Mouse (Mus musculus): ENCODE results near the gene Ugt1a8. TPM values are rescaled to one million over a fixed set of nuclear protein-coding genes. Genes with fewer than 3 reads are reported as not detected.
A peak's percentile ranks its signal among the peaks of the same experiment; 100 is the strongest.

Gene Ugt1a8
- total and polyA plus RNA-seq, 3 experiments: not detected

DNA sequence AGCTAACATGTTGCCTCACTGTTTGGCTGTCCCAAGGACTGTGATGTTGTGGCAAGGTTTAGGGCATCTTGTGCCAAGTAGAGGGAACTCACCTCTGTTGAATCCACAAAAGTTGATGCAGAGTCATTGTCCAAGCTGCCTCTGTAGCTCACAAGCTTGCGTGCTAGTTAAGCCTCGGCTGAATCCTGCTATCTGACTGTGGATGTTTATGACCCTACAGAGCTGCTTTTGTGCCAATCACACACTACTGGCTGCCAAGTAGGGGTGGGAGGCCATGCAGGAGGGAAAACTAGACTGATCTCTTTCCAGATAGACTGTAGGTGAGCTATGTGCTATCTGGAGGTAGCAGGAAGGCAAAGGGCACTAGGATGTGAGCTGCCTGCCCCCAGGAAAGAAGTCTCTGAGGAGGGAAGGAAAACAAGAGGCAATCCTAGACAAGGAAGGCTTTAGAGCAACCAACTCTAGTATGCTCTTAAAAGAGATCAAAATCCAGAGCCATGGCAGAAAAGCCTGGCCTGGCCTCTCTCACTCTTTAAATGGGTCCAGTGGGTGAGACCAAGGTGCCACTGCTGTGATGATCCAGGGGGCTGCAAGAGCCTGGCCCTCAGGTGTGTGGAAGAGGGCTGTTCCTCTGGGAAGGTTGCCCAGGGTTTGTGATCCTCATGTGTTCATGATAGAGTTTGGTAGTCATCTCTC, 126.3 kb downstream of the Ugt1a8 start:
- Histone ChIP-seq H3K79me2 (replicated peaks; ENCODE audit: control insufficient read depth, insufficient read depth, low read length) (no peaks in the 10 kb centered on the region), H3K27ac (no peak overlapping the region), H3K9ac (ENCODE audit: low read depth, low read length) (no peak overlapping the region), H3K36me3 (ENCODE audit: control insufficient read depth, insufficient read depth, low read length) (no peaks in the 10 kb centered on the region), H3K27me3 (ENCODE audit: control insufficient read depth, insufficient read depth, low read length) (no peaks in the 10 kb centered on the region), H3K4me1 (ENCODE audit: control insufficient read depth, insufficient read depth, low read length) (no peaks in the 10 kb centered on the region), H3K4me3 (no peak overlapping the region)
- TF ChIP-seq CTCF (IDR thresholded peaks at IDR 0.05) (no peak), POLR2A (IDR thresholded peaks at IDR 0.05; ENCODE audit: insufficient read depth, low read depth, low read length) (no peak), EP300 (IDR thresholded peaks at IDR 0.05; ENCODE audit: insufficient read depth, low read depth, low read length) (no peak)
- DNase-seq: peak in 1 of 2 experiments; percentile 22
- intact Hi-C loops (cut with DNase I): no loop called here
- WGBS: 60% methylated on average over 2 of the region's 2 CpGs

DNA sequence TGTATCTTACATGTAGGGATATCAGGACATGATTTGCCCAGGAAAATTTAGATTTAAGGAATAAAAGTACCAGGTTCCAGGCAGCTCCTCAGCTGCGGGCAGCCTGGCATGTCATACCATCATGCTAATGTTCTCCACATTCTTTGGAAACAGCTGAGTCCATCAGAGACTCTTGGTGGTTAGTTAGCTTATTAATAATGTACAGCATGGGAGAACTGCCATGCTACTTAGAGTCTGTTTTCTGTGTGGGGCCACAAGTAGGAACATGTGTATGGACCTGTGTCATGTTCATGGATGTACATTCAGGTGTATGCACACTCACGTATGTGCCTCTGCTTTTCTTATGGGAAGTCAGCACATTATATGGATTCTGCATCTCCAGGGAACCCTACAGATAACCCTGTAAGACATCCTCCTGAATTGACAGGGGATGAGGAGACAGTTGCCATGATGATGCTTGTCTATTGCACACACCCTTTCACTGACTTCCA, 126.9 kb downstream of the Ugt1a8 start:
- H3K4me3 ChIP-seq: no peak overlapping the region
- H3K27ac ChIP-seq: no peak overlapping the region
- intact Hi-C loops (cut with DNase I): no loop called here
- H3K4me1 ChIP-seq (ENCODE audit: control insufficient read depth, insufficient read depth, low read length): no peaks in the 10 kb centered on the region
- no peaks in the 10 kb centered on the region for H3K79me2 ChIP-seq (replicated peaks; ENCODE audit: control insufficient read depth, insufficient read depth, low read length)
- no peak for DNase-seq
- TF ChIP-seq EP300 (IDR thresholded peaks at IDR 0.05; ENCODE audit: insufficient read depth, low read depth, low read length): no peak
- no peak for TF ChIP-seq POLR2A (IDR thresholded peaks at IDR 0.05; ENCODE audit: insufficient read depth, low read depth, low read length)
- TF ChIP-seq CTCF (IDR thresholded peaks at IDR 0.05): no peak
- no peaks in the 10 kb centered on the region for H3K36me3 ChIP-seq (ENCODE audit: control insufficient read depth, insufficient read depth, low read length)
- no peaks in the 10 kb centered on the region for H3K27me3 ChIP-seq (ENCODE audit: control insufficient read depth, insufficient read depth, low read length)
- H3K9ac ChIP-seq (ENCODE audit: low read depth, low read length): no peak overlapping the region
- 68% methylated on average over 2 of the region's 2 CpGs for WGBS

DNA sequence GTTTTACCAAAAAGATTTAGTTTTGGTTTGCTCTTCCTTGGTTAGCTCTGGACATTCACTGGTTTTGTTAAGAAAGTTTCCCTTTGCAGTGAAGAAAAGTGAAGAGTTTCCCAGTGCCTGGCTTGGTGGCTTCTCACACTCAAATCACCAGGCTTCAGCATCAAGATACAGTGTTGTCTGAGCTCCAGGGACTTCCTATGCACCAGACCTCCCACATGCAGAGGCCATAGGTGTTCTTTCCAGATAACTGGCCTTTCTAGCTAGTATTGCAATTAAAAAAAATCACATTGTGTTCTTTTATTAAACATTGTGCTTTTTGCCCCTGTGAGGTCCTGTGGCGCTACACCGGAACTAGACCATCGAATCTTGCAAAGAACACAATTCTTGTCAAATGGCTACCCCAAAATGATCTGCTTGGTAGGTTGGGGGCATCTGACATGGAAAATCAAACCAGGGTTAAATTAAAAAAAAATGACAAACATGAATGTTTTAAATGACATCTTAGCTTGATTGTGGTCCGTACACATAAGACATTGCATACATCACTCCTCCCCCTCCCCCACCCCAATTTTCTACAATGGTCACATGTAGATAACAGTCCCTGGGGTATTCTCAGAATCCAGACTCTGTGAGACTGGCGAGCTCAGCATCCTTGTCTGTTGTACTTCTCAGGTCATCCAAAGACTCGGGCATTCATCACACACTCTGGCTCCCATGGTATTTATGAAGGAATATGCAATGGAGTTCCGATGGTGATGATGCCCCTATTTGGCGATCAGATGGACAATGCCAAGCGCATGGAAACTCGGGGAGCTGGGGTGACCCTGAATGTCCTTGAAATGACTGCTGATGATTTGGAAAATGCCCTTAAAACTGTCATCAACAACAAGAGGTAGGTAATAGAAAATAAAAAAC, 128.1 kb downstream of the Ugt1a8 start:
- H3K9ac ChIP-seq (ENCODE audit: low read depth, low read length): no peak overlapping the region
- 61% methylated on average over 10 of the region's 10 CpGs for WGBS
- no peak overlapping the region for H3K27ac ChIP-seq

DNA sequence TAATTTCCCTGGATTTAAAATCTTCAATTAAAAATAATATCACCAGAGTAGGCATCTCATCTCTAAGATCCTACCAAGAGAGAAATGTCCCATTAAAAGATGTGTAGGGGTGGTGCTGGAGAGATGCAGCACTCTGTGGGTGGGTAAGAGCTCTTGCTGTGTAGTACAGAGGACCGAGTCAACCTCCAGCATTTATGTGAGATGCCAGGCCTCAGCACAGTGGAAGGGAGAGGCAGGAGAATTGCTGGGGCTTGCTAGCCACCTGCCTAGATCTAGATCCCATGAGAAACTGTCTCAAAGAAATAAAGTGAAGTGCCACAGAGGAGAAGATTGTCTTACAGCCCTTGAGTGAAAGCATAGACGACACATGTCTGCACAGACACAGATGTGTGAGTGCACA, 128.9 kb downstream of the Ugt1a8 start:
- Histone ChIP-seq H3K4me3 (no peak overlapping the region), H3K79me2 (replicated peaks; ENCODE audit: control insufficient read depth, insufficient read depth, low read length) (no peaks in the 10 kb centered on the region), H3K36me3 (ENCODE audit: control insufficient read depth, insufficient read depth, low read length) (no peaks in the 10 kb centered on the region), H3K9ac (ENCODE audit: low read depth, low read length) (no peak overlapping the region), H3K4me1 (ENCODE audit: control insufficient read depth, insufficient read depth, low read length) (no peaks in the 10 kb centered on the region), H3K27me3 (ENCODE audit: control insufficient read depth, insufficient read depth, low read length) (no peaks in the 10 kb centered on the region), H3K27ac (no peak overlapping the region)
- intact Hi-C loops (cut with DNase I): no loop called here
- DNase-seq: no peak
- TF ChIP-seq POLR2A (IDR thresholded peaks at IDR 0.05; ENCODE audit: insufficient read depth, low read depth, low read length) (no peak), CTCF (IDR thresholded peaks at IDR 0.05) (no peak)
- WGBS: 49% methylated on average over 2 of the region's 2 CpGs

More for the DNA sequence above, 128.1 kb downstream of the Ugt1a8 start:
- no peaks in the 10 kb centered on the region for H3K27me3 ChIP-seq (ENCODE audit: control insufficient read depth, insufficient read depth, low read length)
- TF ChIP-seq CTCF (IDR thresholded peaks at IDR 0.05) (no peak), EP300 (IDR thresholded peaks at IDR 0.05; ENCODE audit: insufficient read depth, low read depth, low read length) (no peak), POLR2A (IDR thresholded peaks at IDR 0.05; ENCODE audit: insufficient read depth, low read depth, low read length) (no peak)
- intact Hi-C loops (cut with DNase I): no loop called here
- H3K36me3 ChIP-seq (ENCODE audit: control insufficient read depth, insufficient read depth, low read length): no peaks in the 10 kb centered on the region
- DNase-seq: no peak
- H3K79me2 ChIP-seq (replicated peaks; ENCODE audit: control insufficient read depth, insufficient read depth, low read length): no peaks in the 10 kb centered on the region
- no peak overlapping the region for H3K4me3 ChIP-seq
- no peaks in the 10 kb centered on the region for H3K4me1 ChIP-seq (ENCODE audit: control insufficient read depth, insufficient read depth, low read length)

DNA sequence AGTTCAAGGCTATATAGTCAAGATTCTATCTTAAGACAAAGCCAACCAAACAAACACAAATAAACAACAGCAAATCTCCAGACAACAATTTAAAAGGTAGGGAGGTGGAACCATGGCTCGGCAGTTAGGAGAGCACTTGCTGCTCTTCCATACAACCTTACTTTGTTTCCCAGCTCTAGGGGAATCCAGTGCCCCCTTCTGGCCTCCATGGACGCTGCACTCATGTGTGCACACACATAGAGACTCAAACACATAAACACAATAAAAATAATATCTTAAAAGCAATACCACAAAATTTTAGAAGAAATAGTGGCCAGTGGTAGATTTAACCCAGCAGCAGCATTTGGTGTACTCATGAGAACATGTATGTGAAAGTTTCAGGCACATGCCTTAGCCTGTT, 129.5 kb downstream of the Ugt1a8 start:
- WGBS: 48% methylated on average over 2 of the region's 2 CpGs
- Histone ChIP-seq H3K9ac (ENCODE audit: low read depth, low read length) (no peak overlapping the region), H3K27me3 (ENCODE audit: control insufficient read depth, insufficient read depth, low read length) (no peaks in the 10 kb centered on the region), H3K4me1 (ENCODE audit: control insufficient read depth, insufficient read depth, low read length) (no peaks in the 10 kb centered on the region), H3K36me3 (ENCODE audit: control insufficient read depth, insufficient read depth, low read length) (no peaks in the 10 kb centered on the region), H3K27ac (no peak overlapping the region), H3K79me2 (replicated peaks; ENCODE audit: control insufficient read depth, insufficient read depth, low read length) (no peaks in the 10 kb centered on the region), H3K4me3 (no peak overlapping the region)
- TF ChIP-seq CTCF (IDR thresholded peaks at IDR 0.05): peak; percentile 31
- TF ChIP-seq EP300 (IDR thresholded peaks at IDR 0.05; ENCODE audit: insufficient read depth, low read depth, low read length): no peak
- no peak for TF ChIP-seq POLR2A (IDR thresholded peaks at IDR 0.05; ENCODE audit: insufficient read depth, low read depth, low read length)
- intact Hi-C loops (cut with DNase I): no loop called here
- peak in 1 of 2 experiments; percentile 20 for DNase-seq

DNA sequence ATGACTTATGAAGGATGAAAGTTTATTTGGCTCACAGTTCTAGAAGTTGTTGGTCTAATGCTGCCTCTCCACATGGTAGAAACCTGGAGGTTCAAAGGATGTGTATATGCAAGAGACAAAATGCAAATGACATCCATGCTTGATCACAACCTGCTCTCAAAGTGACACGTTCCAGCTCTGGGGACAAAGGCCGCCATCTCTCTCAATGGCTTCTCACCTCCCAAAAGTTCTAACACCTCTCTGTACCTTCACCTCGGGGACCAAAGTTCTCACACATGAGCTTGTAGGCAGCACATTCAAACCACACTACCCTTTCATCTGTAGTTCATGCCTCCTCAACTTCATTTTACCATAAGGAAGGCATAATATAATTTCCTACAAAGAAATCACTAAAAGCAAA, 130.0 kb downstream of the Ugt1a8 start:
- DNase-seq: no peak
- no peak overlapping the region for H3K9ac ChIP-seq (ENCODE audit: low read depth, low read length)
- H3K4me1 ChIP-seq (ENCODE audit: control insufficient read depth, insufficient read depth, low read length): no peaks in the 10 kb centered on the region
- no peak overlapping the region for H3K4me3 ChIP-seq
- H3K27me3 ChIP-seq (ENCODE audit: control insufficient read depth, insufficient read depth, low read length): no peaks in the 10 kb centered on the region
- 34% methylated on average over 3 of the region's 3 CpGs for WGBS
- no peaks in the 10 kb centered on the region for H3K79me2 ChIP-seq (replicated peaks; ENCODE audit: control insufficient read depth, insufficient read depth, low read length)
- TF ChIP-seq CTCF (IDR thresholded peaks at IDR 0.05) (no peak), POLR2A (IDR thresholded peaks at IDR 0.05; ENCODE audit: insufficient read depth, low read depth, low read length) (no peak), EP300 (IDR thresholded peaks at IDR 0.05; ENCODE audit: insufficient read depth, low read depth, low read length) (no peak)
- H3K36me3 ChIP-seq (ENCODE audit: control insufficient read depth, insufficient read depth, low read length): no peaks in the 10 kb centered on the region
- intact Hi-C loops (cut with DNase I): no loop called here
- H3K27ac ChIP-seq: no peak overlapping the region
